Mouse (Mus musculus) layer of hippocampus, adult 8-10 months (tissue): ENCODE results near the gene Gm42669. TPM values are rescaled to one million over a fixed set of nuclear protein-coding genes. Genes with fewer than 3 reads are reported as not detected.
A peak's percentile ranks its signal among the peaks of the same experiment; 100 is the strongest.

Source experiments
- DNase-seq, 2 experiments: peaks; one replicate each; pipeline ENCODE4 v3.0.0; 2022; ENCODE audit warnings: low spot score in 2 of 2
- total RNA-seq, 4 experiments: library from RNA; stranded (reverse); gene quantifications; 2 replicates each; pipeline ENCODE4 v1.2.4; 2022

Gene Gm42669
- total RNA-seq = under 1 TPM in 3 of 4 experiments, not detected in 1; 0.21 to 0.39 (median 0.38) TPM

- DNase-seq = no peak
Measured at GRCm38 (mm10) chr5:107507321-107507720, at the start of gene Gm42669. Gm42669 (plus strand) TSS chr5:107507621.

GRCm38 (mm10) chr5:107462147-107463076 lies 45.0 kb upstream of the Gm42669 start:
- no peak for DNase-seq

GRCm38 (mm10) chr5:107466501-107466900 lies 40.9 kb upstream of the Gm42669 start:
- DNase-seq = no peak

- DNase-seq = no peak
Measured at GRCm38 (mm10) chr5:107467098-107467497, 40.3 kb upstream of the Gm42669 start.

GRCm38 (mm10) chr5:107470600-107471329 lies 36.7 kb upstream of the Gm42669 start:
- no peak for DNase-seq

GRCm38 (mm10) chr5:107480194-107480593 lies 27.2 kb upstream of the Gm42669 start:
- DNase-seq = no peak

GRCm38 (mm10) chr5:107488996-107489395 lies 18.4 kb upstream of the Gm42669 start:
- no peak for DNase-seq

GRCm38 (mm10) chr5:107491036-107491435 lies 16.4 kb upstream of the Gm42669 start:
- DNase-seq = no peak

GRCm38 (mm10) chr5:107492471-107492870 lies 14.9 kb upstream of the Gm42669 start:
- DNase-seq = no peak

- no peak for DNase-seq
Measured at GRCm38 (mm10) chr5:107494759-107495158, 12.7 kb upstream of the Gm42669 start.

GRCm38 (mm10) chr5:107496047-107496446 lies 11.4 kb upstream of the Gm42669 start:
- DNase-seq = no peak

GRCm38 (mm10) chr5:107497519-107498501 lies 9.6 kb upstream of the Gm42669 start:
- peak; percentile 73 to 80 for DNase-seq

GRCm38 (mm10) chr5:107498806-107499310 lies 8.6 kb upstream of the Gm42669 start:
- no peak for DNase-seq

- DNase-seq = no peak
Measured at GRCm38 (mm10) chr5:107499891-107500535, 7.4 kb upstream of the Gm42669 start.

GRCm38 (mm10) chr5:107500741-107501140 lies 6.7 kb upstream of the Gm42669 start:
- no peak for DNase-seq

- no peak for DNase-seq
Measured at GRCm38 (mm10) chr5:107510503-107510902, 3.1 kb downstream of the Gm42669 start.

GRCm38 (mm10) chr5:107511326-107511725 lies 3.9 kb downstream of the Gm42669 start:
- no peak for DNase-seq

GRCm38 (mm10) chr5:107513583-107513982 lies 6.2 kb downstream of the Gm42669 start:
- peak in 1 of 2 experiments; percentile 42 for DNase-seq

- DNase-seq = no peak
Measured at GRCm38 (mm10) chr5:107515453-107515852, 8.0 kb downstream of the Gm42669 start.

GRCm38 (mm10) chr5:107516087-107516486 lies 8.7 kb downstream of the Gm42669 start:
- DNase-seq = no peak
